Mouse (Mus musculus) intestine, postnatal 0 days (tissue): ENCODE measurements around the gene Baiap3. TPM values are rescaled to one million over a fixed set of nuclear protein-coding genes. Genes with fewer than 3 reads are reported as not detected.

Experiments used
- ATAC-seq: fragments of 200-750 bp; cut with Nextera tagmentation; 2 replicates; pipeline ENCODE4 v1.8.0; 2017; ENCODE audit warnings: mild to moderate bottlenecking, moderate TSS enrichment, moderate library complexity
- H3K27ac ChIP-seq: fragments of 300-500 bp; sonication (generic); 2 replicates; pipeline ENCODE4 v1.5.1; 2014; ENCODE audit warnings: mild to moderate bottlenecking, low read depth, low read length, moderate library complexity
- H3K27me3 ChIP-seq: fragments of 300-500 bp; sonication (generic); replicated peaks from 2 replicates; pipeline ENCODE4 v1.6.1; 2014; ENCODE audit warnings: low read length, mixed read lengths; ENCODE audit not compliant: control insufficient read depth, insufficient read depth
- H3K36me3 ChIP-seq: fragments of 300-500 bp; sonication (generic); 2 replicates; pipeline ENCODE4 v1.6.1; 2014; ENCODE audit warnings: mild to moderate bottlenecking, moderate library complexity; ENCODE audit not compliant: control insufficient read depth, insufficient read depth
- H3K4me1 ChIP-seq: fragments of 300-500 bp; sonication (generic); replicated peaks from 2 replicates; pipeline ENCODE4 v1.6.1; 2014; ENCODE audit warnings: antibody characterized with exemption, low read length, mixed read lengths; ENCODE audit not compliant: control insufficient read depth, insufficient read depth
- H3K4me2 ChIP-seq: fragments of 300-500 bp; sonication (generic); replicated peaks from 2 replicates; pipeline ENCODE4 v1.6.1; 2014; ENCODE audit warnings: low read depth, mild to moderate bottlenecking, moderate library complexity
- H3K4me3 ChIP-seq: fragments of 300-500 bp; sonication (generic); 2 replicates; pipeline ENCODE4 v1.5.1; 2014; ENCODE audit warnings: low read depth, low read length
- H3K9ac ChIP-seq: fragments of 300-500 bp; sonication (generic); 2 replicates; pipeline ENCODE4 v1.6.1; 2014; ENCODE audit warnings: mild to moderate bottlenecking, low read depth, low read length
- H3K9me3 ChIP-seq: fragments of 300-500 bp; sonication (generic); 2 replicates; pipeline ENCODE4 v1.6.1; 2016; ENCODE audit warnings: mixed run types; ENCODE audit not compliant: control insufficient read depth
- CTCF ChIP-seq: sonication (generic); IDR thresholded peaks from 2 replicates; pipeline ENCODE4 v1.5.1; 2016; ENCODE audit warnings: low read depth, mild to moderate bottlenecking, control low read depth, antibody characterized with exemption, moderate library complexity
- WGBS: fragments of 180-500 bp; shearing (Covaris S2); extraction: QIAGEN DNeasy Blood & Tissue Kit; methylation state at CpG from one replicate; pipeline ENCODE4 v1.1.7; 2014; 5-methylcytosine and 5-hydroxymethylcytosine counted together
- polyA plus RNA-seq: library from polyadenylated mRNA; unstranded; fragments of >200 nt; fragmentation: Nextera tagmentation; extraction: Ambion mirVana; gene quantifications from 2 replicates; pipeline ENCODE4 v1.2.1, GENCODE M21; 2015

Baiap3 gene
- polyA plus RNA-seq, 1 experiment from 2014 or later: 0.86 TPM

DNA sequence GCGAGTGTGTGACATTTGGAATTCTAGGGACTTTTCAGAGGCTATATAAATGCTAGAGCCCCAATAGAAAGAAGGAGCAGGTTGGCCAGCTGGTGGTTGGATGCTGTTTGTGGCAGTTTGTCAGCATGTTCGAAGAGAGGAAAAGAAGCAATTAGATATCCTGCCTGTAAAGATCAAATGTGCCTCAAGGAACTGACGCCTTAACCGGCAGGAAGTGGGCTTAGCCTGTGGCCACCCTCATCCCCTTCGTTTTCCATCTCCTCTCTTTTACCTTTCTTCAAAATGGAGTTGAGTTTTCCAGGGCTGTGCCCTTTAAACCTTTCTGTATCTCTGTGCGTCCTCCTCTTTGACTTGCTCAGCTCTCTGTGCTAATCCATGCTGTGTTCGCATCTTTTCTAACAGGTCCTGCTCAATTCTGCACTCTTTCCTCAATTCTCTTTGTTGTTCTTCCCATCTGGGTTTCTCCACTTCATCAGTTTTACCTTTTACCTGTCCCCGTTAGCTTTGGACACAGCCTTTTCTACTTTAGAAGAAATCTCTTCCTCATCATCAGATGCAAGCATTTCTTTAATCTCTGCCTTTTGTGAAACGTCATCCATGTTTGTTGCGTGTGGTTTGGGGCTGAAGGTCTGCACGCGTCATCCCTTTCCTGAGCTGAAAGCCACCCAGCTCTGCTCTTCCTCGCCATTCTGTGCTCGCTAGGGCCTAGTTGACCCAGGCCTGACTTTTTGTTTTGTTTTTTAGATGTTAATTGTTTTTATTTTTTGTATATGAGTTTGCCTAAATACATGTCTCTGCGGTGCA lies 36.5 kb downstream of the Baiap3 start:
- Histone ChIP-seq H3K9ac (no peak overlapping the region), H3K4me3 (no peak overlapping the region), H3K4me2 (no peak overlapping the region), H3K27ac (no peak overlapping the region), H3K4me1 (no peaks in the 10 kb centered on the region), H3K27me3 (no peaks in the 10 kb centered on the region), H3K9me3 (no peaks in the 10 kb centered on the region), H3K36me3 (peaks cover 41% of the 10 kb centered on the region)
- WGBS: 94% methylated on average over 15 of the region's 15 CpGs
- no peak for TF ChIP-seq CTCF
- ATAC-seq: no peak

GRCm38 (mm10) chr17:25218967-25219366 lies 37.2 kb downstream of the Baiap3 start:
- H3K4me2 ChIP-seq: no peak overlapping the region
- H3K4me3 ChIP-seq: no peak overlapping the region
- H3K4me1 ChIP-seq: no peaks in the 10 kb centered on the region
- H3K9me3 ChIP-seq: no peaks in the 10 kb centered on the region
- no peak overlapping the region for H3K27ac ChIP-seq
- H3K27me3 ChIP-seq: no peaks in the 10 kb centered on the region
- H3K9ac ChIP-seq: no peak overlapping the region
- no peak for ATAC-seq
- 96% methylated on average over 9 of the region's 9 CpGs for WGBS
- no peak for TF ChIP-seq CTCF
- H3K36me3 ChIP-seq: peaks cover 45% of the 10 kb centered on the region

GRCm38 (mm10) chr17:25215431-25215830 lies 40.7 kb downstream of the Baiap3 start:
- no peak for ATAC-seq
- H3K9ac ChIP-seq: no peak overlapping the region
- no peak overlapping the region for H3K4me2 ChIP-seq
- H3K9me3 ChIP-seq: no peaks in the 10 kb centered on the region
- no peak for TF ChIP-seq CTCF
- H3K36me3 ChIP-seq: peaks cover 70% of the 10 kb centered on the region
- no peak overlapping the region for H3K27ac ChIP-seq
- 84% methylated on average over 3 of the region's 3 CpGs for whole genome bisulfite sequencing
- H3K4me3 ChIP-seq: no peak overlapping the region
- H3K4me1 ChIP-seq: no peaks in the 10 kb centered on the region
- no peaks in the 10 kb centered on the region for H3K27me3 ChIP-seq

DNA sequence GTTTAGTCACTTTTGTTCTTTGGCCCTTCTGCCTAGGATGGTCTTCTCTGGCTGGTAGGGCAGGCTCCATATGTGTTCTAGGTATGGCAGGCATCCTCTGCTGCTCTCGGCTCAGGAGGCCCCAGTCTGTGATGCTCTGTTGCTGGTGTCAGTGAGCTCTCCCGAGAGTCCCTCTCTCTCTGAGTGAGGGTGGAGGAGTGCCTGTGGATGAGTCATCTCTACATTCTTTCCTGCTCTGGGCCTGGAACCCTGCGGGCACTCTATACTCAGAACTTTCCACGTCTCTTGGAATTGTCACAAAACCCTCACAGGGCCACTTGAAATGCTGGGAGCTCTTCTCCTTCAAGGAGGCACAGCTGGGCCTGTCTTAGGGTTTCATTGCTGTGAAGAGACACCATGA lies 44.5 kb downstream of the Baiap3 start:
- Histone ChIP-seq H3K27me3 (no peaks in the 10 kb centered on the region), H3K27ac (no peak overlapping the region; the same call in 1 of the 2 replicates), H3K36me3 (peaks cover 79% of the 10 kb centered on the region), H3K4me3 (no peak overlapping the region), H3K9me3 (no peaks in the 10 kb centered on the region), H3K4me2 (no peak overlapping the region), H3K9ac (no peak overlapping the region), H3K4me1 (no peaks in the 10 kb centered on the region)
- no peak for ATAC-seq
- TF ChIP-seq CTCF: no peak
- WGBS: 77% methylated on average over 4 of the region's 4 CpGs

DNA sequence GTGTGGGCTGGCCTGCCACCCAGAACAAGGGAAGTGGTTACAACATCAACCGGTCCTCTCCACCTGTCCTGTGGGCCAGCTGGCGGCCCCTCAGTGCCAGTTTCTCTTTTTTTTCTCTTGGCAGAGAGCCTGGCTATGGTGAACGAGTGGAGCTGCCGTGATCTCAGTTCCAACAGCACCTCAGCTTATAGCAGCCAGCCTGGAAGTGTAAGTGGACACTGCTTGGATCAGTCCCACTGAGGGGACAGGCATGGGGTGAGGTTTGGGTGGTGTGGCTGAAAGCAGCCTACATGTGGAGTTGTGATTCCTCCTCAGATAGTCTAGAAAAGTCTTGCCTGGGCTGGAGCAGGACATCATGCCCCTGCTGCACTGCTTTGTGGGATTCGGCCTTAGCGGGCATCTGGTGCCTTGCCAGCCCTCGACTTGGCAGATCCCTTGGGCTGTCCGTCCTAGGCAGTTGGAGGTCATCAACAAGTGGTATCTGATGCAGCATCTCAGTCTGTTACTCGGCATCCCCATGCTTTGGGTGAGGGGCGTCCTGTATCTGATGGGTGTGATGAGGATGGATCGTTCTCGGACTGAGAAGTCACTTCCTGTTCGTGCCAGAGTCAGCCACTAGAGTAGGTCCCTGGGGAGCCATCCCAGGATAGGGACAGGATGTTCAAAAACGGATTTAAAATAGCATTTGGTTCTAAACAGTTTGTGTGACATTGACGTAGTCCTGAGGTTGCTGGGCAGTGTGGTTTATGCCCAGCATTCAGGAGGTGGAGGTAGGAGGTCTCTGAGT lies 45.3 kb downstream of the Baiap3 start:
- Histone ChIP-seq H3K4me1 (no peaks in the 10 kb centered on the region), H3K9me3 (no peaks in the 10 kb centered on the region), H3K4me2 (no peak overlapping the region), H3K9ac (no peak overlapping the region), H3K36me3 (peaks cover 77% of the 10 kb centered on the region), H3K27me3 (no peaks in the 10 kb centered on the region), H3K4me3 (no peak overlapping the region), H3K27ac (no peak overlapping the region)
- 84% methylated on average over 15 of the region's 15 CpGs for WGBS
- ATAC-seq: no peak
- no peak for TF ChIP-seq CTCF

DNA sequence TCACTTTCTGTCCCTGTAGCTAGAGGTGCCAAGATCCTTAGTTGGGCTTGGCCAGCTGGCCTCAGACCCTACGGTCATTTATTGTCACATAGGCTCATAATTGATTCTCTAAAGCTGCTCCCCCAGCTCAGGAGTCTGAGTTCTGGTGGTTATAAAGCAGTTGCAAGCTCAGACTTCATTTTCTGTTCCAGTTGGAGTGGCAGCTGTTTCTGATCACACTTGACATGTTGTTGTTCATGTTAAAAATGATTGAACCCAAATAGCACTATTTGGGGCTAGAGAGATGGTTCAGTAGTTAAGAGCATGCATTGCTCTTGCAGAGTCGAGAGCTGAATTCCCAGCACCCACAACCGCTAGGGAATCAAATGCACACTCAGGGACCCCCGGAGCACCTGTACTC lies 46.2 kb downstream of the Baiap3 start:
- Histone ChIP-seq H3K4me1 (no peaks in the 10 kb centered on the region), H3K4me2 (no peak overlapping the region), H3K9ac (no peak overlapping the region), H3K4me3 (no peak overlapping the region), H3K27me3 (no peaks in the 10 kb centered on the region), H3K9me3 (no peaks in the 10 kb centered on the region), H3K36me3 (peaks cover 77% of the 10 kb centered on the region), H3K27ac (no peak overlapping the region)
- WGBS: 79% methylated on average over 4 of the region's 4 CpGs
- no peak for ATAC-seq
- TF ChIP-seq CTCF: no peak
